Mouse (Mus musculus) MEL (cell line): ENCODE results near the gene Dazl. TPM values are rescaled to one million over a fixed set of nuclear protein-coding genes. Genes with fewer than 3 reads are reported as not detected.

ENCODE experiments used
- DNase-seq: peaks from one replicate; pipeline ENCODE4 v3.0.0; 2011; ENCODE audit warnings: low read depth, low spot score
- H3K27ac ChIP-seq: 2 replicates; pipeline ENCODE4 v1.5.1; 2012; ENCODE audit warnings: low read depth, mild to moderate bottlenecking, control low read depth, low read length, moderate library complexity; ENCODE audit not compliant: control insufficient read depth
- H3K27me3 ChIP-seq, 2 experiments: fragments of 150-350 bp in 1 of 2; sonication (generic) in 1 of 2; 2 replicates each; pipeline ENCODE4 v1.6.1; 2012; ENCODE audit warnings: low read length in 2 of 2, mild to moderate bottlenecking in 2 of 2, improper control_type of control experiment in 1 of 2, moderate library complexity in 1 of 2; ENCODE audit not compliant: insufficient read depth in 2 of 2, control insufficient read depth in 1 of 2
- H3K36me3 ChIP-seq, 2 experiments: 2 replicates each; pipeline ENCODE4 v1.6.1; 2012 to 2014; ENCODE audit warnings: low read length in 2 of 2, improper control_type of control experiment in 1 of 2, inconsistent platforms in 1 of 2, mild to moderate bottlenecking in 1 of 2; ENCODE audit not compliant: insufficient read depth in 2 of 2, control insufficient read depth in 1 of 2
- H3K4me1 ChIP-seq, 2 experiments: fragments of 150-350 bp in 1 of 2; sonication (generic) in 1 of 2; 2 replicates each; pipeline ENCODE4 v1.6.1; 2012; ENCODE audit warnings: low read length in 2 of 2, improper control_type of control experiment in 1 of 2, mild to moderate bottlenecking in 1 of 2; ENCODE audit not compliant: insufficient read depth in 2 of 2, control insufficient read depth in 1 of 2
- H3K4me3 ChIP-seq, 2 experiments: fragments of 150-350 bp in 1 of 2; sonication (generic) in 1 of 2; 2 replicates each; pipeline ENCODE4 v1.5.1; 2012; ENCODE audit warnings: low read depth in 2 of 2, low read length in 2 of 2, mild to moderate bottlenecking in 2 of 2, moderate library complexity in 2 of 2, control low read depth in 1 of 2, improper control_type of control experiment in 1 of 2; ENCODE audit not compliant: control insufficient read depth in 1 of 2, insufficient read depth in 1 of 2
- H3K79me2 ChIP-seq: 2 replicates; pipeline ENCODE4 v1.6.1; 2012; ENCODE audit warnings: mild to moderate bottlenecking, low read length, moderate library complexity; ENCODE audit not compliant: control insufficient read depth, poor library complexity, insufficient read depth
- H3K9ac ChIP-seq: 2 replicates; pipeline ENCODE4 v1.6.1; 2012; ENCODE audit warnings: low read depth, mild to moderate bottlenecking, control low read depth, low read length, moderate library complexity; ENCODE audit not compliant: control insufficient read depth, poor library complexity, severe bottlenecking
- H3K9me3 ChIP-seq: fragments of 150-350 bp; sonication (generic); replicated peaks from 2 replicates; pipeline ENCODE4 v1.6.1; 2012; ENCODE audit warnings: mild to moderate bottlenecking, low read length, improper control_type of control experiment, moderate library complexity; ENCODE audit not compliant: insufficient read depth
- CHD2 ChIP-seq: IDR thresholded peaks from 2 replicates; pipeline ENCODE4 v1.6.1; 2011; ENCODE audit warnings: low read length, improper control_type of control experiment
- CTCF ChIP-seq, 3 experiments: IDR thresholded peaks in 2 of 3; conservative IDR thresholded peaks in 1 of 3; 2 replicates each; pipeline ENCODE4 v1.5.1; 2011 to 2012; ENCODE audit warnings: low read length in 3 of 3, low read depth in 2 of 3, mild to moderate bottlenecking in 2 of 3, improper control_type of control experiment in 1 of 3, inconsistent platforms in 1 of 3, mixed read lengths in 1 of 3, moderate library complexity in 1 of 3; ENCODE audit not compliant: control insufficient read depth in 1 of 3, insufficient read depth in 1 of 3, poor library complexity in 1 of 3, severe bottlenecking in 1 of 3
- ELF1 ChIP-seq: IDR thresholded peaks from 2 replicates; pipeline ENCODE4 v1.6.1; 2014; ENCODE audit warnings: low read depth, mild to moderate bottlenecking, inconsistent platforms, low read length, improper control_type of control experiment, moderate library complexity
- ETS1 ChIP-seq: IDR thresholded peaks from 2 replicates; pipeline ENCODE4 v1.6.1; 2012; ENCODE audit warnings: low read depth, mild to moderate bottlenecking, inconsistent platforms, low read length, improper control_type of control experiment, moderate library complexity
- HCFC1 ChIP-seq: IDR thresholded peaks from 2 replicates; pipeline ENCODE4 v1.6.1; 2012; ENCODE audit warnings: low read depth, mild to moderate bottlenecking, inconsistent platforms, low read length, improper control_type of control experiment, moderate library complexity
- JUND ChIP-seq: IDR thresholded peaks from 2 replicates; pipeline ENCODE4 v1.6.1; 2011; ENCODE audit warnings: low read depth, mild to moderate bottlenecking, improper control_type of control experiment, low read length
- MAX ChIP-seq: IDR thresholded peaks from 2 replicates; pipeline ENCODE4 v1.6.1; 2011; ENCODE audit warnings: low read length, improper control_type of control experiment
- MAZ ChIP-seq: IDR thresholded peaks from 2 replicates; pipeline ENCODE4 v1.6.1; 2012; ENCODE audit warnings: low read depth, mild to moderate bottlenecking, inconsistent platforms, low read length, improper control_type of control experiment
- MEF2A ChIP-seq: IDR thresholded peaks from 2 replicates; pipeline ENCODE4 v1.6.1; 2014; ENCODE audit warnings: low read depth, mild to moderate bottlenecking, inconsistent platforms, low read length, improper control_type of control experiment; ENCODE audit not compliant: poor library complexity, insufficient replicate concordance, severe bottlenecking; ENCODE audit errors: extremely low read depth
- MYB ChIP-seq: IDR thresholded peaks from 2 replicates; pipeline ENCODE4 v1.6.1; 2011; ENCODE audit warnings: mild to moderate bottlenecking, low read depth, low read length, improper control_type of control experiment
- MYC ChIP-seq: IDR thresholded peaks from 2 replicates; pipeline ENCODE4 v1.6.1; 2011; ENCODE audit warnings: low read depth, mild to moderate bottlenecking, low read length, improper control_type of control experiment, moderate library complexity
- POLR2A ChIP-seq, 2 experiments: IDR thresholded peaks; 2 replicates each; pipeline ENCODE4 v1.6.1; 2011 to 2012; ENCODE audit warnings: low read length in 2 of 2, mild to moderate bottlenecking in 2 of 2, control low read depth in 1 of 2, improper control_type of control experiment in 1 of 2, low read depth in 1 of 2, moderate library complexity in 1 of 2; ENCODE audit not compliant: control insufficient read depth in 1 of 2, insufficient read depth in 1 of 2, poor library complexity in 1 of 2
- POLR2AphosphoS2 ChIP-seq: IDR thresholded peaks from 2 replicates; pipeline ENCODE4 v1.6.1; 2011; ENCODE audit warnings: low read length, improper control_type of control experiment
- RAD21 ChIP-seq: IDR thresholded peaks from 2 replicates; pipeline ENCODE4 v1.6.1; 2011; ENCODE audit warnings: mild to moderate bottlenecking, low read depth, low read length, improper control_type of control experiment
- RCOR1 ChIP-seq: IDR thresholded peaks from 2 replicates; pipeline ENCODE4 v1.6.1; 2012; ENCODE audit warnings: low read depth, mild to moderate bottlenecking, inconsistent platforms, low read length, improper control_type of control experiment
- SIN3A ChIP-seq: IDR thresholded peaks from 2 replicates; pipeline ENCODE4 v1.6.1; 2012; ENCODE audit warnings: low read length, improper control_type of control experiment, inconsistent platforms
- SMC3 ChIP-seq: IDR thresholded peaks from 2 replicates; pipeline ENCODE4 v1.6.1; 2011; ENCODE audit warnings: low read depth, low read length, improper control_type of control experiment
- TCF12 ChIP-seq: IDR thresholded peaks from 2 replicates; pipeline ENCODE4 v1.6.1; 2014; ENCODE audit warnings: low read depth, mild to moderate bottlenecking, inconsistent platforms, low read length, improper control_type of control experiment, moderate library complexity
- UBTF ChIP-seq: IDR thresholded peaks from 2 replicates; pipeline ENCODE4 v1.6.1; 2012; ENCODE audit warnings: low read depth, mild to moderate bottlenecking, inconsistent platforms, low read length, improper control_type of control experiment, moderate library complexity, borderline replicate concordance; ENCODE audit not compliant: insufficient read depth
- USF1 ChIP-seq: IDR thresholded peaks from 2 replicates; pipeline ENCODE4 v1.6.1; 2014; ENCODE audit warnings: low read depth, mild to moderate bottlenecking, inconsistent platforms, low read length, improper control_type of control experiment, moderate library complexity
- USF2 ChIP-seq, 2 experiments: IDR thresholded peaks; 2 replicates each; pipeline ENCODE4 v1.6.1; 2011 to 2012; ENCODE audit warnings: improper control_type of control experiment in 2 of 2, low read length in 2 of 2, borderline replicate concordance in 1 of 2, inconsistent platforms in 1 of 2, low read depth in 1 of 2, mild to moderate bottlenecking in 1 of 2; ENCODE audit not compliant: insufficient read depth in 1 of 2
- ZC3H11A ChIP-seq: IDR thresholded peaks from 2 replicates; pipeline ENCODE4 v1.6.1; 2012; ENCODE audit warnings: low read depth, mild to moderate bottlenecking, inconsistent platforms, low read length, improper control_type of control experiment
- ZNF384 ChIP-seq: IDR thresholded peaks from 2 replicates; pipeline ENCODE4 v1.6.1; 2012; ENCODE audit warnings: low read depth, mild to moderate bottlenecking, inconsistent platforms, low read length, improper control_type of control experiment
- polyA plus RNA-seq, 2 experiments: library from polyadenylated mRNA; stranded (reverse) in 1 of 2; unstranded in 1 of 2; fragments of >175 nt in 1 of 2; fragments of >200 nt in 1 of 2; gene quantifications; 2 replicates each; pipeline versions ENCODE4 v1.2.1 to v1.2.4; 2012; ENCODE audit warnings: low replicate concordance in 2 of 2, low read depth in 1 of 2; ENCODE audit not compliant: insufficient read length in 2 of 2, insufficient read depth in 1 of 2, missing spikeins in 1 of 2
- total RNA-seq: library from RNA; depleted of rRNA; stranded (reverse); fragments of 300-350 nt; gene quantifications from 2 replicates; pipeline ENCODE4 v1.2.3, GENCODE M21; 2012

The Dazl gene
- total and polyA plus RNA-seq, 3 experiments = 0.10 to 1.4 TPM; not detected in 1

DNA sequence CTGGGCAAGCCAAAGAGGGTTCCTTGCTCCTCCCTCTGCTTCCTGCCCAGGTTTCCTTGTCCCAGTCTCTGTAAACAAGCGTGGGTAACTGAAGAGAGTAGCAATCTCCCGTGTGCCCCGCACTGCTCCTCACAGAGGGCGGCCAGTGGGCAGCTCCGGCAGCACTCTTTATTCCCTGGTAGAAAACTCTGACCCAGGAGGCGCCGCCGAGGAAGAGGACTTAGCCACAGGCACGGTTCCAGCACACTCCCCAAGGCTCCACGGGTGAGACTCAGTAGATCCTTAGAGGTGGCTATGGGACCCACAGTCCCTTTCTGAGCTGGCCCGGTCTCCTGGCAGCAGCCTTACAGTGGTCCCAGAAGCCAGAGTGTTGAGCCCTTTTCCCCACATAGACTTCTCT lies 50.1 kb downstream of the Dazl start:
- TF ChIP-seq CHD2 (no peak), ETS1 (no peak), SIN3A (no peak), UBTF (no peak), MYB (no peak), ZC3H11A (no peak), RCOR1 (no peak), MYC (no peak), HCFC1 (no peak), POLR2A (IDR thresholded peaks at IDR 0.05; ENCODE audit: control insufficient read depth in 1 of 2, insufficient read depth in 1 of 2, low read depth in 1 of 2, low read length in 2 of 2, poor library complexity in 1 of 2) (no peak), JUND (no peak), POLR2AphosphoS2 (no peak), USF1 (no peak), ZNF384 (no peak)

DNA sequence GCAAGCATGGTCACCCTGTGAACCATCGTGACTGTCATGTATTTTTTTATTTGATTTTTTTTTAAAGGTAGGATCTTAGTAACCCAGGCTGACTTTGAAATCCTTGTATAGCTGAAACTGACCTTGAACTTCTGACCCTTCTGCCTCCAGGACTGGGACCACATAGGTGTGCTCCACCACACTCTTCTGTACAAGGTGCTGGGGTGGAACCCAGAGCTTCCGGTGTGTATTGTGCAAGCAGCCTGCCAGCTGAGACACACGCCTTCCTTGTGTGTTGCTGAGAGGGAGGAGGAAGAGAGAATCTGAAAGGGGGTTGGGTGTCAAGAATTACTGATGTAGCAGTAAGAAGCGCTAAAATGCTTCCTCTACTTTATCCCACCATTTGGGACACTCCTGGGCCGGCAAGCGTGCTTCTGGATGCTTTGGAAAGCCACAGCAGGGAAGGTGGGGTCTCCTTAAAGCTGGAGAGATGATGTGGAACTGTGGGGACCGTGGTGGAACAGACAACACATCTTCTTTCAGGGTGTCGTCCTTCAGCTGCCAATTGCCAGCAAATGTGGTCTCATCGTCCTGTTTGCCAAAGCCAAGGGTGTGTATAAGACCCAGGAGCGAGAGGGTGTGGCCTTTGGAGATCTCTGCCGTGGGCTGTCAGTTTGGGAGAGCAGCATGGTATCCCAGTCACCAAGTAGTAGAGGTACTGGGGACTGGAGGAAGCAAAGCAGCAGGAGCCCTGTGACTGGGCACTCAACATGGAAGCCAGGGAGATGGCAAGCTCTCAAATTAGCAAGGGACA lies 55.4 kb downstream of the Dazl start:
- Histone ChIP-seq H3K27me3 (no peaks in the 10 kb centered on the region), H3K9ac (no peak overlapping the region), H3K36me3 (0 out of 4 replicates have a peak, but pooled peaks cover 0 to 2% of the 10 kb centered on the region in 2 experiments), H3K27ac (no peak overlapping the region), H3K4me1 (peaks cover 0 to 7% of the 10 kb centered on the region in 2 experiments; a peak in 1 of 4 replicates), H3K9me3 (no peaks in the 10 kb centered on the region), H3K79me2 (no peaks in the 10 kb centered on the region), H3K4me3 (no peak overlapping the region)
- TF ChIP-seq JUND = no peak
- no peak for TF ChIP-seq TCF12
- no peak for TF ChIP-seq MAX
- TF ChIP-seq ELF1 = no peak
- no peak for TF ChIP-seq SMC3
- TF ChIP-seq USF2 (IDR thresholded peaks at IDR 0.05; ENCODE audit: borderline replicate concordance in 1 of 2, insufficient read depth in 1 of 2, low read depth in 1 of 2, low read length in 2 of 2) = no peak
- TF ChIP-seq CTCF (IDR thresholded peaks at IDR 0.05 in 2 of 3, conservative IDR thresholded peaks at IDR 0.05 in 1 of 3; ENCODE audit: control insufficient read depth in 1 of 3, insufficient read depth in 1 of 3, low read depth in 2 of 3, low read length in 3 of 3, poor library complexity in 1 of 3, severe bottlenecking in 1 of 3) = no peak
- no peak for TF ChIP-seq MEF2A
- no peak for TF ChIP-seq POLR2A (IDR thresholded peaks at IDR 0.05; ENCODE audit: control insufficient read depth in 1 of 2, insufficient read depth in 1 of 2, low read depth in 1 of 2, low read length in 2 of 2, poor library complexity in 1 of 2)
- no peak for TF ChIP-seq MAZ
- TF ChIP-seq RAD21 = no peak
- TF ChIP-seq MYB = no peak
- TF ChIP-seq SIN3A = no peak
- no peak for TF ChIP-seq MYC
- DNase-seq = peak; percentile 25

More for the DNA sequence above, 50.1 kb downstream of the Dazl start:
- Histone ChIP-seq H3K4me3 (no peak overlapping the region), H3K27ac (no peak overlapping the region), H3K79me2 (no peaks in the 10 kb centered on the region), H3K4me1 (peaks cover 0 to 1% of the 10 kb centered on the region in 2 experiments; a peak in 1 of 4 replicates), H3K36me3 (no peaks in the 10 kb centered on the region), H3K9me3 (no peaks in the 10 kb centered on the region), H3K9ac (no peak overlapping the region), H3K27me3 (no peaks in the 10 kb centered on the region)
- DNase-seq = no peak
